8 mouse cellular contexts compared by ENCODE assay signal in the genomic region with DNA sequence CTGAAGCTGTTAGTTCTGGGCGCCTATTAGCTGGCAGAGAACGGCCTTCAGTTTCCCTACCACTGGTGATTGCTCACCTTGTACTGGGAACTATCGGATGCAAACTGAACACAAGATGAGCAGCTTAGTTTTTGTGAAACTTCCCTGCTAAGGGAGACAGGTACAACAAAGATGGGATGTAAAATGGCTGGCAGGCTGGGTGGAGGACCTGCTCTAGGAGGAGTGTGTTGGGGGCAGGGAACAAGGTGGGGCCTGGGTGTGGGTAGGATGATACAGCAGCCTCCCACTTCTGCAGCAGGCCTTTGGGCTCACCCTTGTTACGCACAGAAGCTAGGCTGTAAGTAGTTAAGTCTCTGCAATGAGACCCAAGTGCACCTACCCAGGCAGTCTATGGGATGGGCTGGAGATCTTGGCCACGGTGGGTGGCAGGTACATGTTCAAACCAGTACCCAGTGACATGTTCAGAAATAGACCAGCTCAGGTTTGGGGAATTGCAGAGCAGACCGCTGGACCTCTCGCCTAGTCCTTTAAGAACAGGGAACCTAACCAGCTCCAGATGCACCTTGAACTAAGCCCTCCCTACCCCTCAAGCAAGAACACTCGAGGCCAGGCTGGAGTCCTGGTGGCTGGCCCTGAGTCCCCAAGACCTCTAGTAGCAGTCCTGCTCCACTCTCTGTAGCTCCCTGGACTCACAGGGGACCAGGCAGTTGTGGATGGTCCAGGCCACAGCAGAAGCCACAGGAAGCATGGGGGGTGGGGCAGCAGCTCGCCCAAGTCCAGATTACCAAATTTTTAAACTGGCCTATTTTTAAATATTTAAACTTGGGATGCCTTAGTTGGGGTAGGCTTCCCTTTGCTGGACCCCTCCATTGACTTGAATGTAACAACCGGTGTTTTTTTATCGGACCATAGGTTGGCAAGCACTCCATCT. TPM values are rescaled to one million over a fixed set of nuclear protein-coding genes. Genes with fewer than 3 reads are reported as not detected.
DNase-seq lines count a peak whose midpoint lies in the region; ATAC-seq and TF ChIP-seq lines count a peak whose summit lies in the region.

No protein-coding gene starts in this region.

- H3K4me1 ChIP-seq in forebrain, postnatal 0 days (ENCODE audit: insufficient read depth), result peaks cover 30% of the 10 kb centered on the region
- peaks cover 20% of the 10 kb centered on the region for H3K4me1 ChIP-seq in liver, adult 2 months (ENCODE audit: control insufficient read depth, insufficient read depth, low read length)

- TF ChIP-seq CTCF in layer of hippocampus, adult 2 months (conservative IDR thresholded peaks at IDR 0.05), result no peak
- no peak for TF ChIP-seq CTCF in forebrain, postnatal 0 days (IDR thresholded peaks at IDR 0.05; ENCODE audit: low read depth)
- no peak for TF ChIP-seq CTCF in liver, adult 2 months (IDR thresholded peaks at IDR 0.05; ENCODE audit: low read depth, low read length)

- 65% methylated on average over 11 of the region's 11 CpGs for whole genome bisulfite sequencing in forebrain, postnatal 0 days
- WGBS in liver, adult 2 months, result 27% methylated on average over 11 of the region's 11 CpGs

- peaks cover 22% of the 10 kb centered on the region; the same call in 1 of the 2 replicates for H3K79me2 ChIP-seq in liver, adult 2 months (ENCODE audit: control insufficient read depth, insufficient read depth, low read length)

- peaks cover 47% of the 10 kb centered on the region for H3K36me3 ChIP-seq in forebrain, postnatal 0 days (ENCODE audit: insufficient read depth)
- H3K36me3 ChIP-seq in liver, adult 2 months (ENCODE audit: control insufficient read depth, insufficient read depth, low read length), result peaks cover 18% of the 10 kb centered on the region

- no peak overlapping the region for H3K9ac ChIP-seq in forebrain, postnatal 0 days
- H3K9ac ChIP-seq in liver, adult 2 months (ENCODE audit: low read depth, low read length), result peak overlapping the region; percentile 15; the same call in 1 of the 2 replicates

- H3K27me3 ChIP-seq in forebrain, postnatal 0 days (ENCODE audit: insufficient read depth, low read length), result no peaks in the 10 kb centered on the region
- no peaks in the 10 kb centered on the region for H3K27me3 ChIP-seq in liver, adult 2 months (ENCODE audit: control insufficient read depth, insufficient read depth, low read length)

- 0 out of 2 replicates have a peak overlapping the region, but pooled peaks have one; percentile 97 for H3K4me2 ChIP-seq in forebrain, postnatal 0 days (ENCODE audit: low read depth)

- TF ChIP-seq POLR2A in liver, adult 2 months (IDR thresholded peaks at IDR 0.05; ENCODE audit: extremely low read depth, insufficient read depth, low read length), result 0 out of 2 replicates have a peak, but pooled peaks have one; percentile 31

- no peak for ATAC-seq in forebrain, postnatal 0 days

- DNase-seq in layer of hippocampus, adult 2 months (ENCODE audit: low spot score in 2 of 2), result no peak
- DNase-seq in layer of hippocampus, adult 9-11 months, result no peak
- DNase-seq in adrenal gland, postnatal 36 days, result peak; percentile 29 to 37
- no peak for DNase-seq in forebrain, postnatal 0 days
- DNase-seq in liver, adult 2 months (ENCODE audit: extremely low read depth, low read depth, low spot score), result peak; percentile 60
- peak; percentile 47 to 77 for DNase-seq in spleen, postnatal 10 days (ENCODE audit: low spot score in 2 of 2)
- no peak for DNase-seq in ovary, postnatal 14 days (ENCODE audit: low spot score)
- no peak for DNase-seq in kidney, postnatal 25 days

- H3K27ac ChIP-seq in layer of hippocampus, adult 2 months, result peak overlapping the region; percentile 39; the same call in 1 of the 2 replicates
- peak overlapping the region; percentile 41; the same call in 1 of the 2 replicates for H3K27ac ChIP-seq in forebrain, postnatal 0 days (ENCODE audit: low read depth, low read length)
- H3K27ac ChIP-seq in liver, adult 2 months (replicated peaks; ENCODE audit: insufficient read depth, low read depth, low read length), result peak overlapping the region; percentile 31

- H3K9me3 ChIP-seq in forebrain, postnatal 0 days (ENCODE audit: low read length), result no peaks in the 10 kb centered on the region

- H3K4me3 ChIP-seq in layer of hippocampus, adult 2 months, result no peak overlapping the region
- no peak overlapping the region for H3K4me3 ChIP-seq in forebrain, postnatal 0 days (ENCODE audit: low read depth, low read length)
- no peak overlapping the region for H3K4me3 ChIP-seq in liver, adult 2 months (ENCODE audit: insufficient read depth, low read depth, low read length)

RNA-seq across cellular contexts. Expression of gene Atf4, which starts 3.5 kb away (rescaled TPM):
- total RNA-seq in layer of hippocampus, adult 2 months (2021), result 10 to 100 TPM; 85.7 to 94.3 TPM
- 100 to 1,000 TPM; 263 to 281 TPM for total RNA-seq in adrenal gland, postnatal 36 days (2021)
- total RNA-seq in forebrain, postnatal 0 days (2014; rRNA removed), result 163 and 164 TPM in 2 replicates
- polyA plus RNA-seq in forebrain, postnatal 0 days (2015; fragmentation: Nextera tagmentation; extraction: Ambion mirVana), result 103 and 109 TPM in 2 replicates
- 50.0 and 55.1 TPM in 2 replicates for total RNA-seq in liver, adult 2 months (2014; rRNA removed)
- polyA plus RNA-seq in liver, adult 2 months (2012; rRNA removed), result 88.8 and 130 TPM in 2 replicates

RNA-seq across cellular contexts. Expression of gene Rps19bp1, which starts 5.6 kb away (rescaled TPM):
- 10 to 100 TPM; 32.5 to 37.0 TPM for total RNA-seq in layer of hippocampus, adult 2 months (2021)
- total RNA-seq in adrenal gland, postnatal 36 days (2021), result 10 to 100 TPM; 41.4 to 46.9 TPM
- 38.7 and 56.6 TPM in 2 replicates for total RNA-seq in forebrain, postnatal 0 days (2014; rRNA removed)
- polyA plus RNA-seq in forebrain, postnatal 0 days (2015; fragmentation: Nextera tagmentation; extraction: Ambion mirVana), result 84.7 and 98.9 TPM in 2 replicates
- total RNA-seq in liver, adult 2 months (2014; rRNA removed), result 8.3 and 12.3 TPM in 2 replicates
- 17.0 and 19.1 TPM in 2 replicates for polyA plus RNA-seq in liver, adult 2 months (2012; rRNA removed)

RNA-seq across cellular contexts. Expression of gene AC140267.1, which starts 22.9 kb away (rescaled TPM):
- 10 to 100 TPM; 20.4 to 24.6 TPM for total RNA-seq in layer of hippocampus, adult 2 months (2021)
- 10 to 100 TPM; 13.7 to 16.1 TPM for total RNA-seq in adrenal gland, postnatal 36 days (2021)
- total RNA-seq in forebrain, postnatal 0 days (2014; rRNA removed), result not detected in 2 replicates
- not detected in 2 replicates for polyA plus RNA-seq in forebrain, postnatal 0 days (2015; fragmentation: Nextera tagmentation; extraction: Ambion mirVana)
- total RNA-seq in liver, adult 2 months (2014; rRNA removed), result not detected in 2 replicates
- polyA plus RNA-seq in liver, adult 2 months (2012; rRNA removed), result not detected in 2 replicates

RNA-seq across cellular contexts. Expression of gene Mief1, which starts 24.7 kb away (rescaled TPM):
- total RNA-seq in layer of hippocampus, adult 2 months (2021), result 10 to 100 TPM; 31.0 to 32.2 TPM
- 10 to 100 TPM; 44.7 to 49.2 TPM for total RNA-seq in adrenal gland, postnatal 36 days (2021)
- 28.1 and 37.0 TPM in 2 replicates for total RNA-seq in forebrain, postnatal 0 days (2014; rRNA removed)
- 13.5 and 20.0 TPM in 2 replicates for polyA plus RNA-seq in forebrain, postnatal 0 days (2015; fragmentation: Nextera tagmentation; extraction: Ambion mirVana)
- 13.4 and 16.0 TPM in 2 replicates for total RNA-seq in liver, adult 2 months (2014; rRNA removed)
- 12.8 and 17.1 TPM in 2 replicates for polyA plus RNA-seq in liver, adult 2 months (2012; rRNA removed)

RNA-seq across cellular contexts. Expression of gene Cacna1i, which starts 28.5 kb away (rescaled TPM):
- 10 to 100 TPM; 36.1 to 41.4 TPM for total RNA-seq in layer of hippocampus, adult 2 months (2021)
- total RNA-seq in adrenal gland, postnatal 36 days (2021), result under 1 TPM; 0.30 to 0.63 TPM
- 11.1 and 12.5 TPM in 2 replicates for total RNA-seq in forebrain, postnatal 0 days (2014; rRNA removed)
- 0.34 and 0.58 TPM in 2 replicates for polyA plus RNA-seq in forebrain, postnatal 0 days (2015; fragmentation: Nextera tagmentation; extraction: Ambion mirVana)
- under 0.01 and 0.13 TPM in 2 replicates for total RNA-seq in liver, adult 2 months (2014; rRNA removed)
- polyA plus RNA-seq in liver, adult 2 months (2012; rRNA removed), result 0.02 and 0.09 TPM in 2 replicates

Comparison
In these comparisons a context has a peak if more than half of its experiments do, and no peak if none do; other contexts are left out.
1. DNase-seq: peak in adrenal gland, postnatal 36 days (2 of 2), liver, adult 2 months (single experiment) and spleen, postnatal 10 days (2 of 2); none in layer of hippocampus, adult 2 months (0 of 2), layer of hippocampus, adult 9-11 months (single experiment), forebrain, postnatal 0 days (single experiment), ovary, postnatal 14 days (single experiment) and kidney, postnatal 25 days (0 of 2).
2. RNA of gene AC140267.1, which starts 22.9 kb away (total RNA-seq): 20.4 to 24.6 TPM in layer of hippocampus, adult 2 months and 13.7 to 16.1 TPM in adrenal gland, postnatal 36 days; not detected in forebrain, postnatal 0 days and not detected in liver, adult 2 months; every median in the first group is over 10 times any median in the second.
3. Peak in every context shown above with its lines, with median percentiles within 50 percentile points of each other: H3K27ac ChIP-seq.